Mouse (Mus musculus) thymus, postnatal 36 days (tissue): ENCODE results near the gene Slc12a3.
"Not testable (repeated sequence)": the region's sequence is repeated elsewhere in the genome, so short reads cannot be mapped to it uniquely, and the experiment has no call there.

ENCODE experiments used
- DNase-seq, 2 experiments: peaks; one replicate each; pipeline ENCODE4 v3.0.0; 2022; ENCODE audit warnings: mixed read lengths in 2 of 2

The Slc12a3 gene

GRCm38 (mm10) chr8:94376580-94376979 is 47.6 kb downstream of the Slc12a3 start:
- no peak for DNase-seq

- DNase-seq: no peak
Measured at GRCm38 (mm10) chr8:94377031-94377430, 48.0 kb downstream of the Slc12a3 start.

- no peak for DNase-seq
Measured at GRCm38 (mm10) chr8:94377714-94378205, 48.8 kb downstream of the Slc12a3 start.

GRCm38 (mm10) chr8:94378763-94379415 is 49.9 kb downstream of the Slc12a3 start:
- DNase-seq: no peak

- no peak for DNase-seq
Measured at GRCm38 (mm10) chr8:94379686-94380085, 50.7 kb downstream of the Slc12a3 start.

- no peak for DNase-seq
Measured at GRCm38 (mm10) chr8:94384166-94384565, 55.2 kb downstream of the Slc12a3 start.

GRCm38 (mm10) chr8:94385506-94386213 is 56.7 kb downstream of the Slc12a3 start:
- no peak for DNase-seq

GRCm38 (mm10) chr8:94386214-94387026 is 57.4 kb downstream of the Slc12a3 start, which contains the start of gene Herpud1:
Gene Herpud1 (plus strand): TSS chr8:94386438.
- peak; percentile 96 to 98 for DNase-seq

GRCm38 (mm10) chr8:94387027-94387684 is 58.2 kb downstream of the Slc12a3 start:
- DNase-seq: peak; percentile 70

- no peak for DNase-seq
Measured at GRCm38 (mm10) chr8:94387785-94388184, 58.8 kb downstream of the Slc12a3 start.

GRCm38 (mm10) chr8:94389531-94389930 is 60.5 kb downstream of the Slc12a3 start:
- no peak for DNase-seq

GRCm38 (mm10) chr8:94390429-94390828 is 61.4 kb downstream of the Slc12a3 start:
- DNase-seq: no peak

- no peak for DNase-seq
Measured at GRCm38 (mm10) chr8:94390910-94391309, 61.9 kb downstream of the Slc12a3 start.

- peak; percentile 33 to 37 for DNase-seq
Measured at GRCm38 (mm10) chr8:94392147-94392546, 63.1 kb downstream of the Slc12a3 start.

- DNase-seq: no peak
Measured at GRCm38 (mm10) chr8:94392648-94393047, 63.6 kb downstream of the Slc12a3 start.

- no peak for DNase-seq
Measured at GRCm38 (mm10) chr8:94395851-94396540, 67.0 kb downstream of the Slc12a3 start.

- DNase-seq: peak; percentile 47 to 48
Measured at GRCm38 (mm10) chr8:94396964-94397657, 68.1 kb downstream of the Slc12a3 start.

- DNase-seq: peak; percentile 46 to 74
Measured at GRCm38 (mm10) chr8:94398587-94398986, 69.6 kb downstream of the Slc12a3 start.

- no peak for DNase-seq
Measured at GRCm38 (mm10) chr8:94399361-94399953, 70.5 kb downstream of the Slc12a3 start.

GRCm38 (mm10) chr8:94399957-94400356 is 71.0 kb downstream of the Slc12a3 start:
- DNase-seq: not testable (repeated sequence)
